Mouse (Mus musculus) hindbrain, embryonic 14.5 days (tissue): ENCODE data around the gene Tcf7l1. TPM values are rescaled to one million over a fixed set of nuclear protein-coding genes. Genes with fewer than 3 reads are reported as not detected.
A peak's percentile ranks its signal among the peaks of the same experiment; 100 is the strongest.

ENCODE experiments used
- ATAC-seq: fragments of 200-750 bp; cut with Nextera tagmentation; 2 replicates; pipeline ENCODE4 v1.8.0; 2017; ENCODE audit warnings: moderate number of reproducible peaks, mild to moderate bottlenecking, moderate TSS enrichment, moderate library complexity; ENCODE audit not compliant: low FRiP score
- DNase-seq: peaks from one replicate; pipeline ENCODE4 v3.0.0-alpha.2; 2015; ENCODE audit warnings: low spot score
- H3K27ac ChIP-seq: fragments of 300-500 bp; sonication (generic); 2 replicates; pipeline ENCODE4 v1.5.1; 2014; ENCODE audit warnings: mild to moderate bottlenecking, moderate library complexity
- H3K27me3 ChIP-seq: fragments of 300-500 bp; sonication (generic); 2 replicates; pipeline ENCODE4 v1.6.1; 2014; ENCODE audit warnings: mild to moderate bottlenecking, low read length, mixed read lengths; ENCODE audit not compliant: control insufficient read depth, insufficient read depth
- H3K36me3 ChIP-seq: fragments of 300-500 bp; sonication (generic); replicated peaks from 2 replicates; pipeline ENCODE4 v1.6.1; 2014; ENCODE audit not compliant: control insufficient read depth, insufficient read depth
- H3K4me1 ChIP-seq: fragments of 300-500 bp; sonication (generic); replicated peaks from 2 replicates; pipeline ENCODE4 v1.6.1; 2014; ENCODE audit warnings: antibody characterized with exemption, low read length, mixed read lengths; ENCODE audit not compliant: control insufficient read depth, insufficient read depth
- H3K4me2 ChIP-seq: fragments of 300-500 bp; sonication (generic); replicated peaks from 2 replicates; pipeline ENCODE4 v1.6.1; 2014; ENCODE audit warnings: mild to moderate bottlenecking, moderate library complexity
- H3K4me3 ChIP-seq: fragments of 300-500 bp; sonication (generic); replicated peaks from 2 replicates; pipeline ENCODE4 v1.5.1; 2014; ENCODE audit warnings: mild to moderate bottlenecking, low read length
- H3K9ac ChIP-seq: fragments of 300-500 bp; sonication (generic); 2 replicates; pipeline ENCODE4 v1.6.1; 2014
- H3K9me3 ChIP-seq: fragments of 300-500 bp; sonication (generic); 2 replicates; pipeline ENCODE4 v1.6.1; 2016; ENCODE audit warnings: low read length; ENCODE audit not compliant: control insufficient read depth
- WGBS: fragments of 180-500 bp; shearing (Covaris S2); extraction: QIAGEN DNeasy Blood & Tissue Kit; methylation state at CpG from one replicate; pipeline ENCODE4 v1.1.7; 2014; 5-methylcytosine and 5-hydroxymethylcytosine counted together
- polyA plus RNA-seq: library from polyadenylated mRNA; unstranded; fragments of >200 nt; fragmentation: Nextera tagmentation; extraction: Ambion mirVana; gene quantifications from 2 replicates; pipeline ENCODE4 v1.2.1, GENCODE M21; 2014

The Tcf7l1 gene
- polyA plus RNA-seq, 1 experiment from 2014 or later, result 7.3 TPM

DNA sequence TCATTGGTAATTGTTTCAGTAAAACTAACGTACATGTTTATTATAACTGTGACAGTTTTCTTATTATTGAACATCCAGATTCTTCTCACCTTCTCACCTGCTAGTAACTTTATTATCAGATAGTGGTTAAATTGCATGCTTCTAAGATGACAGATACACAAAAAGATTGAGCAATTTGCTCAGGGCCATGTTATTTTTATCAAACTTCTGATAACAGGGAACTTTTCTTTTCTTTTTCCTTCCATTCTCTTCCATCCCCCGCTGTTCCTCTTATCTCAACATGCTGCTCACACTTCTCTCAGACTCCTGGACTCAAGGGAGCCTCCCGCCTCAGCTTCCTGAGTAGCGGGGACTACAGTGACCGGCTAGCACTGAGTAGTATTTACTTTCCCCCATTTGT lies 168.1 kb downstream of the Tcf7l1 start:
- Histone ChIP-seq H3K27ac (no peak overlapping the region), H3K36me3 (no peaks in the 10 kb centered on the region), H3K9ac (no peak overlapping the region), H3K27me3 (no peaks in the 10 kb centered on the region), H3K4me2 (no peak overlapping the region), H3K4me1 (peaks cover 6% of the 10 kb centered on the region), H3K9me3 (no peaks in the 10 kb centered on the region), H3K4me3 (no peak overlapping the region)
- no peak for ATAC-seq
- DNase-seq, result no peak
- 91% methylated on average over 5 of the region's 5 CpGs for WGBS

DNA sequence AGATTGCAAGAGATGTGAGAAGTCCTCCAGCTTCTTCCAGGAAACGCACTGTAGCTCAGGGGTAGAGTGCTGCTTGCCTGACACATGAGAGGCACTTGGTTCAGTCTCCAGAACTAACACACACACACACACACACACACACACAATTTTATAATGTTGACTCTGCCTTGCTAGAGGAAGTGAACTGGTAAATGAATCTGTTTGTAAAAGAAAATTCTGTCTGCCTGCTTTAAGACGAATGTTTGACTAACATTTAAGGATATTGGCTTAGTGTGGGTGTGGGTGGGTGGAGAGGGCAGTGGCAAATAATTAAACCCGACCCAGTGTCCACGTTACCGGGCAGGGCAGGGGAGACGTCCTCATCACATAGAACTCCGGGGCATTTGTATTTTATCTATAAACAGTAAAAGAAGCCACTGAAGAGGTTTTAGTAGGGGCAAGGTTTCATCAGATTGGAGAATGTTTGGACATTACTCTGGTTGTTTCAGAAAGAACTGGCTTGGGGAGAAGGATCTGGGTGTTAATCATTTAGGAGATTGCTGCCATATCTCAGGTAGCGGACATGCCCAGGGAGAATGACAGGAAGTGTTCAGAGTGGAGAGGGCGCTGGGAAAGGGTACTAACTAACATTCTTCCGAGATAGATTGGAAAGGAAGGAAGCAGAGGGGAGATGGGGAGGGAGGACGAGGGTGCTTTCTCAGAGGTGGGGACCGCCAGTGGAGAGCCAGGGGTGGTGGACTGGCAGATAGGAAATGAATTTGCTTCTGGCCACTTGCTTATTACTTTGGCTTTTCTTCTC lies 169.1 kb downstream of the Tcf7l1 start:
- H3K27me3 ChIP-seq, result no peaks in the 10 kb centered on the region
- no peak overlapping the region for H3K9ac ChIP-seq
- H3K9me3 ChIP-seq, result no peaks in the 10 kb centered on the region
- no peak for DNase-seq
- H3K4me3 ChIP-seq, result no peak overlapping the region
- WGBS, result 63% methylated on average over 12 of the region's 12 CpGs
- peaks cover 16% of the 10 kb centered on the region for H3K4me1 ChIP-seq
- no peak overlapping the region for H3K27ac ChIP-seq
- H3K36me3 ChIP-seq, result no peaks in the 10 kb centered on the region
- ATAC-seq, result no peak
- H3K4me2 ChIP-seq, result no peak overlapping the region

DNA sequence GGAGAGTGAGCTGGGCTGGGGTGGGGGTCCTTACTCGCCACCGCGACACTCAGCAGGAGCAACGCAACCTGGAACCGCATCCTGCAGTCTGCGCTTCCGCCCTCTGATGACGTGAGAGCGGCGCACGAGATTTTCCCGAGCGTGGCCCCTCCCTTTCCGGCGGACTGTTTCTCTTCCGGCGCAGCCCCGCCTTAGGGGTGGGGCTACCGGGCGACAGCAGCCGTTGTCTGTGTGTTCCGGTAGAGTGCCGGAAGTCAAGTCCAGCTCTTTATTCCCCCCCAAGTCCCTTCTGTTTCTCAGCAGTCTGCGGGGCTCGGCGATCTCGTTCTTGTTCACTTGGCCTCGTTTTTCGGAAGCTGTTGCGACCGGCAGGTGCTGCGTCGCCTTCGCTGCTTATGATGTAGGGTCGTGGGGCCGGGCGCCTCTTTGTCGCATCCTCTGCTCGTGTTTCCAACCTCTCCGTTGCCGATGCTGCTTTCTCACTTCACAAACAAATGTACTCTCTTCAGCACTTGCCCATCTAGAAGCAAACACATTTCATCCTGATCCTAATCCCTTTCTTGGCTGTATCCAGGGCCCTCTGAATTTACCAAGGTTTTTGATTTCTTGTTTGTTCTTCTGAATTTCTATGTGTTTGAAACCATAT lies 172.3 kb downstream of the Tcf7l1 start, which contains the start of gene Tgoln1:
Gene Tgoln1 (minus strand): TSS at position 358 of the 646 bp plus-strand sequence.
- Histone ChIP-seq H3K4me1 (peaks cover 26% of the 10 kb centered on the region), H3K27ac (peak within 1 kb of the TSS; percentile 95), H3K9ac (peak within 1 kb of the TSS; percentile 92), H3K9me3 (no peaks in the 10 kb centered on the region), H3K4me3 (peak within 1 kb of the TSS; percentile 77), H3K36me3 (peaks cover 20% of the 10 kb centered on the region), H3K27me3 (no peaks in the 10 kb centered on the region), H3K4me2 (peak within 1 kb of the TSS; percentile 97)
- DNase-seq (peak; percentile 97), ATAC-seq (peak; percentile 98)
- WGBS, result under 1% methylated on average over 41 of the region's 41 CpGs

DNA sequence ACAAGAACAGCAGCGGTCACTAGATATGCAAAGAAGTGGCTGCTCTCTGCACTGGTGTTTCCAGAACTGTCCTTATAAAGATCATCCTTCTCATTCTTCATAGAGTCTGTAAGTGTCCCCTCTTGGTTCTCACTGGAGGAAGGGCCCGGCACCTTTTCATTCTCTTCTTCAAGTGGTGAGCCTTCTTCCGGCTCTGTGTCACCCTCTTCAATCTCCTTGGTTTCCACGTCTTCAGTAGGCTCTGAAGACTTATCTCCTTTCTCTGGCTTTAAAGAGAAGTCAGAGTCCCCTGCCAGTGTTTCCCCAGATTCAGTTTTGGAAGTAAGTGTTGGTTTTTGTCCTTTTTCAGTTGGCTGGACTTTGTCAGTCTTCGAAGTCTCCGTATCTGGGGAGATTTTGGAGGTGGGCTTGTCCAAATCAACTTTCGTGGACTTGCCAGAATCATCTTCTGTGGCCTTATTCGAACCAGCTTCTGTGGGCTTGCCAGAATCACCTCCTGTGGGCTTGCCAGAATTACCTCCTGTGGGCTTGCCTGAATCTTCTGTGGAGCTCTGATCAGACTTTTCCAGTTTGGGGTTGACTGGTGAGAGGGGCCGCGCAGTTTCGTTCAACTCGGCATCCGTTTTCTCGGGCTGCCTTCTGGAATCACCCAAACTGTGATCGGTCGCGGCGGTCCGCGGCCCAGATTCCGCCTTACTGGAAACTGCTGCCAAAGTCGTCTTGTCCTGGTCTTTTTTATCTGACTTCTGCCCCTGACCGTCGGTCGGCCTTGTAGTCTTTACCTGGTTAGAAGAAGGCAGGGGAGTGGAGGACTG lies 173.3 kb downstream of the Tcf7l1 start:
- 30% methylated on average over 25 of the region's 25 CpGs for WGBS
- peak; percentile 25 for ATAC-seq

DNA sequence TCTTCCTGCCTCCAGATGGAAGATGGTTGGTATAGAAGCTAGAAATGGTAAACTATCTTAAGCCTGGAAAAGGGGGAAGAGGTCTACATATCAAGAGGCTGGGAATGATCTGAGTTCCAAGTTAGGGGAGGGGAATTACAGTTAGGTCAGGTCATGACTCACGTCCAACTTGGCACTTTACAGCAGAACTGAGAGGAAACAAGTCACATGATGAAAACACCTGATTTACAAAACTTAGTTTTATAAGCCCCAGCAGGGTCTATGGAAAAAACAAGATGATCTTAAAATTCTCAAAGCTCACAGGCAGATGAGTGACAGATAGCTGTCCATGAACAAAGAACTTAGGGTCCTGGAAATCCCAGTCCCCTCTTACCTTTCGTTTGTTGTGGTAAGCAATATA lies 173.9 kb downstream of the Tcf7l1 start:
- WGBS, result 78% methylated on average over 2 of the region's 2 CpGs
- Histone ChIP-seq H3K9me3 (no peaks in the 10 kb centered on the region), H3K27ac (no peak overlapping the region), H3K9ac (peak overlapping the region; percentile 92), H3K4me3 (peak overlapping the region; percentile 77), H3K36me3 (peaks cover 36% of the 10 kb centered on the region), H3K27me3 (no peaks in the 10 kb centered on the region), H3K4me2 (peak overlapping the region; percentile 97), H3K4me1 (peaks cover 26% of the 10 kb centered on the region)
- DNase-seq (no peak), ATAC-seq (no peak)

More for the DNA sequence above, 173.3 kb downstream of the Tcf7l1 start:
- Histone ChIP-seq H3K27me3 (no peaks in the 10 kb centered on the region), H3K4me2 (peak overlapping the region; percentile 97), H3K9me3 (no peaks in the 10 kb centered on the region), H3K36me3 (peaks cover 30% of the 10 kb centered on the region), H3K4me3 (peak overlapping the region; percentile 77), H3K4me1 (peaks cover 26% of the 10 kb centered on the region), H3K27ac (no peak overlapping the region), H3K9ac (peak overlapping the region; percentile 92)
- no peak for DNase-seq

DNA sequence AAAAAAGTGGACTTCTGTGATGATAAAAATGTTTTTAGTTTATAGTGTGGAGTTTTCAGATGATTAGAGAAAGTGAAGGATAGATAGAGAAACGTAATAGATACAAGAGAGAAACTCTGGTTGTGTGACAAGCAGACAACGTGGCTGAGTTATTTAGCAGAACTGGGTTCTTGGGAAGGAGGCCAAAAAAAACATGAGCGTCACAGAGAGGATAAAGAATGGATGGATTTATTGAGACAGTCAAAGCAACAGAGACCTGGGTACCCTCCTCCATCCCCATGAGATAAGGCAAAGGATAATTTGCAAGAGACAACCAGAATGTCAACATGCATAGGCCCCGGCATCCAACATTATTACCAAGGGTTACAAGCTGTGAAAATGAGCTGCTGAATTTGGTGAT lies 178.8 kb downstream of the Tcf7l1 start:
- Histone ChIP-seq H3K9ac (no peak overlapping the region), H3K4me1 (peaks cover 13% of the 10 kb centered on the region), H3K27ac (no peak overlapping the region), H3K4me3 (no peak overlapping the region), H3K36me3 (peaks cover 81% of the 10 kb centered on the region), H3K9me3 (no peaks in the 10 kb centered on the region), H3K4me2 (no peak overlapping the region), H3K27me3 (no peaks in the 10 kb centered on the region)
- ATAC-seq, result no peak
- 85% methylated on average over 4 of the region's 4 CpGs for WGBS
- no peak for DNase-seq

DNA sequence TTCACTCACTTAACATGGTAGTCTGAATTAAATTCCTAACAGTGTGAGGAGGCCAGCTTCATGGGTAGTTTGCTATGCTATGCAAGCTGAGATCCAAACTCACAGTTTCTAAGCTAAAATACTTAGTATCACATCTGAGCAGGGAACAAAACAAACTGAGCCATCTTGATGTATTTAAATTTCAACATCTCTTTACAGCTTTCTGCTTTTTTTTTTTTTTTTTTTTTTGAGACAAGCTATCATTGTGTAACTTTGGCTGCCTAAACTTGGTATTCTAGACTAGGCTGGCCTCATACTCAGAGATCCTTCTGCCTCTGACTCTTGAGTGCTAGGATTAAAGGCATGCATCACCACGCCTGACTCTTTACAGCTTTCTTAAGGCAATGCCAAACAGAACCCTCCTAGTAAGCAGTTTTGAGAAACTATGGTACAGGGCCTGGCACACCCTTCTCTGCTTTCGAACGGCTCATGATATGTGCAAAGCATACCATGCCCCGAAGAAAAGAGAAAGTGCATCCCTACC lies 180.3 kb downstream of the Tcf7l1 start:
- H3K4me1 ChIP-seq, result no peaks in the 10 kb centered on the region
- no peak overlapping the region for H3K4me2 ChIP-seq
- DNase-seq (no peak), ATAC-seq (no peak)
- H3K9ac ChIP-seq, result no peak overlapping the region
- no peaks in the 10 kb centered on the region for H3K27me3 ChIP-seq
- peaks cover 77% of the 10 kb centered on the region for H3K36me3 ChIP-seq
- no peaks in the 10 kb centered on the region for H3K9me3 ChIP-seq
- no peak overlapping the region for H3K27ac ChIP-seq
- no peak overlapping the region for H3K4me3 ChIP-seq
- 95% methylated on average over 4 of the region's 4 CpGs for WGBS

DNA sequence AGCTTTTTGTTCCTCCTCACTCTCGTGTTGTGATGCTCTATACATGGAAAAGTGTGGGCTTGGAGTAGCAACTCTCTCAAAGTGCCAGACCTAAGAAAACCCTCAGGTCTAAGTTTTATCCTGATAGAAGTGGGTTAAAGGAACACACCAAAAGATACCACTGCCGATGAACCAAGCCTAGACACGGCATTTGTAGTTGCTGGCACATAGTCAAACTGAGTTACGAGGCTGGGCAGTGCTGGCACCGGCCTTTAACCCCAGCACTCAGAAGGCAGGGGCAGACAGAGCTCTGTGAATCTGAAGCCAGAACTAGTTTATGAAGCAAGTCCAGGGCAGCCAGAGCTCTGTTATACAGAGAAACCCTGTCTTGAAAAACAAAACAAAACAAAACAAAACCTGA lies 181.4 kb downstream of the Tcf7l1 start:
- DNase-seq, result no peak
- H3K4me1 ChIP-seq, result no peaks in the 10 kb centered on the region
- H3K9me3 ChIP-seq, result no peaks in the 10 kb centered on the region
- H3K36me3 ChIP-seq, result peaks cover 68% of the 10 kb centered on the region
- 89% methylated on average over 5 of the region's 5 CpGs for WGBS
- H3K4me3 ChIP-seq, result no peak overlapping the region
- H3K27ac ChIP-seq, result no peak overlapping the region
- H3K27me3 ChIP-seq, result no peaks in the 10 kb centered on the region
- no peak overlapping the region for H3K9ac ChIP-seq
- ATAC-seq, result no peak
- H3K4me2 ChIP-seq, result no peak overlapping the region

DNA sequence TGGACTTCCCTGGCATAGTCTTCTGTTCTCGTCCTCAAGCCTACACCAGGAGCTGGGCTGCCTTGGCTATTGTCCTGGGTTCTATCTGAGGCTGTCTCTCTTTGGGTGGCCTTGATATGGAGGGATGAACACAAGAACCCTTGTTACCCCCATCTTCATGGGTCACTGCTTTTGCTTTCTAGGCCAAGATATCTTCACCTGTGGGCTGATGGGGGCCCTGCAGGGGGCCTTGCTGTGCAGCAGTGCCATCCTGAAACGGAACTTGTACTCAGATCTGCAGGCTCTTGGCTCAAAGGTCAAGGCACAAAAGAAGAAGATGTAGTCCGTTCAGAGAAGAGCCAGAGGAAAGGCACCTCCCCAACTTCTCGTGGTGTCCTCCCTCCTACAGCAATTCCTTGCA lies 182.0 kb downstream of the Tcf7l1 start:
- H3K9me3 ChIP-seq, result no peaks in the 10 kb centered on the region
- H3K4me3 ChIP-seq, result no peak overlapping the region
- peaks cover 64% of the 10 kb centered on the region for H3K36me3 ChIP-seq
- no peak overlapping the region for H3K27ac ChIP-seq
- H3K4me2 ChIP-seq, result no peak overlapping the region
- no peaks in the 10 kb centered on the region for H3K4me1 ChIP-seq
- no peak for ATAC-seq
- 77% methylated on average over 4 of the region's 4 CpGs for WGBS
- H3K27me3 ChIP-seq, result no peaks in the 10 kb centered on the region
- no peak overlapping the region for H3K9ac ChIP-seq
- DNase-seq, result no peak
